Mouse (Mus musculus) cerebellum, postnatal 36 days (tissue): Measurements from ENCODE around the gene Retreg2.

Experiments
- DNase-seq, 2 experiments: peaks; one replicate each; pipeline ENCODE4 v3.0.0; 2021 to 2022; ENCODE audit warnings: mixed read lengths in 2 of 2

The Retreg2 gene

GRCm38 (mm10) chr1:75168472-75169464 is 26.2 kb downstream of the Retreg2 start, which contains the start of gene Zfand2b:
TSS of gene Zfand2b (plus strand) at chr1:75168646.
- peak; percentile 96 for DNase-seq

- DNase-seq, result peak; percentile 55
Measured at GRCm38 (mm10) chr1:75179334-75180104, 36.9 kb downstream of the Retreg2 start.

DNA sequence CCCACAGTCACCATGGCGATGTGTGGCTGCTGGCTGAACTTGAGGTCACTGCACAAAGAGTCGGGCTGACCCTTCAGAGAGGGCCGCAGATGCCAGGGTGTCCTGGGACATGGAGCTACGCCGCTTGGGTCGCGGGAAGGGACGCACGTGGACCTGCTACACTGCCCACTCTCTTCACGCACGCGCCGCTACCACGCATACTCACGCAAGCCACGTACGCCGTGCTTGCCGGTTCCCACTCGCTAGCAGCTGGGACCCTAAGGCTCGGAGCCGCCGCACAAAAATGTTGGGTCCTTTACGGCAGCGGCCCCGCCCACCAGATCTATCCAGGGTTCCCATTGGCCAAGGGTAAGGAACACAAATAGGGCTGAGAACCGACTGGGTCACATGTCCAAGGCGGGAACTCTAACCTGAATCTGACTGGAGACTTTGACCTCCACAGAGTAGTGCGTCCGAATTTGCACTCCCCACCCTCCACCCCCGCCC is 37.6 kb downstream of the Retreg2 start, which contains the start of gene Abcb6:
Gene Abcb6 (minus strand): TSS at position 288 of the 486 bp plus-strand sequence.
- peak; percentile 81 to 83 for DNase-seq

DNA sequence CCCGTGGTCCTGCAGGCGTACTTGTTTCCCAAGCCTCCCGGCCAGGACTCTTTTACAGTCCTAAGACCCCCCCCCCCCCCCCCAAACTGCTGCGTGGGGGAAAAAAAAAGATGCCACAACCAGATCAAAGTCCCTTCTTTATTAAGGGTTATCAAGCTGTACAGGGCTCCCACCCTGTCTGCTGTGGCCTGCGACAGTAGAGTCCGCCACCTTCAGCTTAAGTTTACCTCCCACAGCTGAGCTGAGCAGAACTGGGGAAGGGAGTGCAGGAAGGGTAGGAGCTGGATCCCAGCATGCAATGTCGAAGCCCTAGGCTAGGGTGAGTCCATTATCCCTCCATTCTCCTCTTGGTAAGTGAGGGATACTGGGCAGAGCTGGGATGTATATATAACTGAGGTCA is 38.2 kb downstream of the Retreg2 start:
- no peak for DNase-seq

DNA sequence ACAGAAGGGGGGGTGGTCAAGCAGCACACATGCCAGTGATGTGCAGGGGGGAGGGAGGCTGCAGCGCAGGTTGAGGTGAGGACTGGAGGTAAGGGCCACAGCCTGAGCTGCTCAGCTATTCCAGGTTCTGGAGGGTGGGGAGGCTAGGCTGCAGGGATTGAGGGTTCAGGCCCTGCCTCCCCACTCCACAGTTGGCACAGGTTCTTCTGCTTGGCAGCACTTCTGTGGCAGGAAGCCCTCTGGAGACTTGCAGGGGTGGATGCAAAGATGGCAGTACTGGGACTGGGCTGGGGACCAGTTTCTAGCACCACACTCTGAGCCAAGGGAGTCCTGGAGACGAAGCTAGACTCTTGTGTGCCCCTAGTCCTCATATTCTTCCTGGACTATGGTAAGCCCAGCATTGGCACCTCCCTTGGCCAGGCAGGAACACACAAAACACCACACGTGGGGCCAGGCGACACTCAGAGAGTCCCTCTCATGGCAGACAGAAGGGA is 38.8 kb downstream of the Retreg2 start:
- DNase-seq, result no peak

- DNase-seq, result no peak
Measured at GRCm38 (mm10) chr1:75182160-75182559, 39.6 kb downstream of the Retreg2 start.

GRCm38 (mm10) chr1:75185495-75185894 is 42.9 kb downstream of the Retreg2 start:
- peak; percentile 45 to 49 for DNase-seq

DNA sequence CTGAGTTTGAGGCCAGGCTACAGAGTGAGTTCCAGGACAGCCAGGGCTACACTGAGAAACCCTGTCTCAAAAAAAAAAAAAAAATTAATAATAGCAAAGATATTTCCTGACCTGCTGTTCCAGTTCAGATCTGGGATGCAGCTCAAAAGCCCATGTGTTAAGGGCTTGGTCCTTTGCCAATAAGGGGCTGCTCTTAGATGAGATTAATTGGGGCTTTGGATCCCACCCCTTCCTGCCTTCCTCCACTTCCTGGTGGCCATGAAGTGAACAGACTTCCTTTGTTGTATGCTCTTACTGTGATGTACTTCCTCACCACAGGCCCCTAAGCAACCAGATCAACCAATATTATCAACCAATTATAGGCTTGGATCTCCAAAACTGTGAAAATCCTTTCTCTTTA is 44.5 kb downstream of the Retreg2 start:
- no peak for DNase-seq

DNA sequence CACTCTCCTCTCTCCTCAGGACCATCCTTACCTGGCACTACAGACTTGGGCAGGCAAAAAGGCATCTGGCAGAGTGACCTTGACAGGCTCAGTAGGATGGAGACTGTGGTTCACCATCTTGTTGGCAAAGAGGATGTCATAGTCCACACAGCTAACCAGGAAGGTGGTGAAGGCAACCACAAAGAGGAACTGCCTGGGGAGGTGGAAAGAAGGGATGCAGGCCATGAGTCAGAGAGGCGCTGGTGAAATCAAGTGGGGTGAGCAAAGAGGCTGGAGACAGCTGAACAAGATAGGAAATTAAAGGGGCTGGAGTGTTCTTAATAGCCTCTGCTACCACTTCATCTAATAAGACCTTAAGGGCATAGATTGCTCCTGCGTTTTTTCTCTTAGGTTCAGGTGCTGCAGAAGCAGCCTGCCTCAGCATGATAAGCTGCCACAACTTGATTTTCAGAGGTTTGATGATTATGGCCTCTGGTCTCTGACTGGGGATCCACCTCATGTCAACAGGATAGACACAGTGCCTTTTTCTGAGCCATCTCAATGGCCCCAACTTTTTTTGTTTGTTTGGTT is 45.4 kb downstream of the Retreg2 start:
- no peak for DNase-seq

DNA sequence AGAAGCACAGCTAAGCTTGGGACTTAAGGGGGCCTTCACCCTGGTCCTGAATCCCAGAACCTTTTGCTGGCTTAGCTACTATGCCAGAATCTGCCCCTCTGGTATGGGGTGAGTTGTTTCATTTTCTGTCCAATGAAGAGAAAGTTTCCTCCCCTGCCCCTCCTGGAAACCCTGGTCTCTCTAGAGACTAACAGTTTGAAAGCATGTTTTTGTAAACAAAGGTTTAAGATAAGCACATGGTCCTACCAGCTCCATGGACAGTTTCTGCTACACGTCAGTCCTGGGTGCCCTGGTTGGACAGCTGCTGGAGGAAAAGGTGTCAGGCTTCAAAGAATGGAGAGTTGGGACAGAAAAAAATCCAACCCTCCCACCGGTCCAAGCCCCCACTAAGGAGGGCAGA is 48.0 kb downstream of the Retreg2 start:
- no peak for DNase-seq

DNA sequence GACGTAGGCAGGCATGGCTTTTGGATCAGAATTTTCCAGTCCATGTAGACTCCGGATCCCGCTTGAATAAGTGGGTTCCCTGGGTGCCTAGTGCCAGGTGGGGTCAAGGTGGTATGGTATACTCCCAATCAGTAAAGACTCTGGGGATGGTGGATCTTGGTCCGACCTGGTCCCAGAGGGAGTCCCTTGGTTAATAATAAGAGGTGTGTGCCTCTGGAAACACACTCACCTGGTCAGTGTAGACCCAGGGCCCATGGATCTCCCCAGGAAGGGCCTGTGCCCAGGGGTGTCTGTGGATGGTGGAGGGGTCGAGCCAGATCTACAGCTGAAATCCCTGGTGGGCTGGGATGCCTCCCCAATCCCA is 48.7 kb downstream of the Retreg2 start:
- no peak for DNase-seq

DNA sequence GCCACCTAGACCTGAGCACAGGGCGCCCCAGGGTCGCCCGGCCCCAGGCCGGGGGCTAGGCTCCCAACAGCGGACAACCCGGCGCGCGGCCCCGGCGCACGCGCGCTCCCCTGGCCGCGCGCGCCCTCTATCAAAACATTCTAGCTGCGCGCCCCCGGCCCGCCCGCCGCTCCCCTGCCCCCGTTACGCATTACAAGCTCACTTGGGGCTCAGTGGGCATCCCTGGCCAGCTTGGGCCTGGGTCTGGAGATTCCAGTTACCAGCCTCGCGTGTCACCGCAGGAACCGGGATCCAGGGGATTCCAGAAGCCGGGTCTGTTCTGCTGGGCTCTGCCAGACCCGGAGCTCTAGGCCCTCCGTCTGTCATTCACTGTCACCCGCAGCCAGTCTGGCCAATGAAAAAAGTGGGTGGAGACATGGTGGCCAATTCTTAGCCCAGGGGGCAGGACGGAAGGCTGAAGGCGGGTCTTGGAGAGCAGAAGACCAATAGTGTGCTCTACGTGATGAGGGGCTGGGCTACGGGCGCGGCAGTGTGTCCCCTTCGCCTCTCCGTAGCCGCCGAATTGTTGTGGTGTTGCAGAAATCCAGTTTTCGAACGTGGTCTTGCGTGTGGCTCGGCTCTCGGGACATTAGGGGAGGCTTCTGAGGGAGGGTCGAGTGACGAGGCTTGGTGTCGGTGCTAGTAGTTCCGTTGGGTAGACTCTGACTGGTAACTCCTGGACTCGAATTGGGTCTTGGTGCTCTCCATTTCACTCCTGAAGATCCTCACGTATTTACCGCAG is 49.2 kb downstream of the Retreg2 start, which contains the start of the genes Ankzf1 and Atg9a:
Gene Ankzf1 (plus strand): TSS at position 530 of the 781 bp plus-strand sequence.
Gene Atg9a (minus strand): TSS at position 575 of the 781 bp plus-strand sequence.
- peak; percentile 91 to 92 for DNase-seq

DNA sequence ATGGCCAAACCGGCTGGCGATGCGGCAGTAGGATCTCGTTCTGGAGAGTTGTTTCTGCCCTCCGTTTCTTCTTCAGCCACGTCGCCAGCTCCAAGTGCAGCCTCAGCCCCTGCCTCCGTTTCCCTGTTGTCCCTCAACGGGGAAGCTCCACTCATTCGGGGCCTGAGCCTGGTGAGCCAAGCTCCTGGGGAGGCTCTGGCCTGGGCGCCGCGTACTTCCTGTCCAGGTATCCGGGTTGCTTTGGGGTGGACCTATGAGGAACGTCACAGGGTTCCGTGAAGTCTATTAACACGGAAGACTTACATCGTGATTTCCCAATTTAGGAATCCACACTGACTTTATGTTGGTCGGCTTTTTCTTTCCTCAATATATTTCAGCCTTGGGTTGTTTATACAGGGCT is 49.9 kb downstream of the Retreg2 start:
- DNase-seq, result peak in 1 of 2 experiments; percentile 49
